Mouse (Mus musculus) ES-Bruce4 (cell line): ENCODE measurements around the gene Pet100.

Experiments used
- CTCF ChIP-seq: IDR thresholded peaks from one replicate; pipeline ENCODE4 v1.8.1; 2011; ENCODE audit warnings: low read depth, low read length
- EP300 ChIP-seq: IDR thresholded peaks from 2 replicates; pipeline ENCODE4 v1.6.1; 2011; ENCODE audit warnings: low read depth, low read length; ENCODE audit not compliant: insufficient read depth
- POLR2A ChIP-seq: IDR thresholded peaks from one replicate; pipeline ENCODE4 v1.8.1; 2011; ENCODE audit warnings: low read length; ENCODE audit not compliant: insufficient read depth

DNA sequence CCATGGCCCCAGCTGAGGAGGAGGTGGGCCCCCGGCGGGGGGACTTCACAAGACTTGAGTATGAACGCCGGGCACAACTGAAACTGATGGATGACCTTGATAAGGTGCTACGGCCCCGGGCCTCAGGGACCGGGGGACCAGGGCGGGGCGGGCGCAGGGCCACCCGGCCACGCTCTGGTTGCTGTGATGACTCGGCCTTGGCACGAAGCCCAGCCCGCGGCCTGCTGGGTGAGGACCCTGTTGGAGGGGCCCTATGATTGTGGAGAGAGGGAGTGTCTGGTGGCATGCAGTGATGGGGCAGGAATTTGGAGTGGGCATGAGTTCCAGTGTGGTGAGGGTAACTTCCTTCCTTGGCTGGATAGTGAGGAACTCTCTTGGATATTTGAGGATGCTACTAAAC is 14.8 kb upstream of the Pet100 start:
- TF ChIP-seq CTCF (no peak), POLR2A (no peak), EP300 (no peak)
